Mouse (Mus musculus) kidney, embryonic 14.5 days (tissue): ENCODE measurements at regions not wholly inside any gene's neighbourhood (a gene's known extent, or its start where the extent isn't known, plus 50 kb on each side); places are given as distances from the start of the nearest gene placed in this dataset.

Experiments used
- ATAC-seq: fragments of 200-750 bp; cut with Nextera tagmentation; 2 replicates; pipeline ENCODE4 v1.8.0; 2017; ENCODE audit warnings: moderate number of reproducible peaks, mild to moderate bottlenecking, moderate TSS enrichment, moderate library complexity; ENCODE audit not compliant: low FRiP score, low TSS enrichment
- H3K27ac ChIP-seq: fragments of 300-500 bp; sonication (generic); 2 replicates; pipeline ENCODE4 v1.5.1; 2014; ENCODE audit warnings: low read depth, mild to moderate bottlenecking, low read length, moderate library complexity, mixed read lengths
- H3K27me3 ChIP-seq: fragments of 300-500 bp; sonication (generic); 2 replicates; pipeline ENCODE4 v1.6.1; 2014; ENCODE audit warnings: mild to moderate bottlenecking, low read length; ENCODE audit not compliant: control insufficient read depth, insufficient read depth
- H3K36me3 ChIP-seq: fragments of 300-500 bp; sonication (generic); 2 replicates; pipeline ENCODE4 v1.6.1; 2014; ENCODE audit warnings: low read length, mixed read lengths; ENCODE audit not compliant: control insufficient read depth, insufficient read depth
- H3K4me1 ChIP-seq: fragments of 300-500 bp; sonication (generic); 2 replicates; pipeline ENCODE4 v1.6.1; 2014; ENCODE audit warnings: low read length, mixed read lengths; ENCODE audit not compliant: control insufficient read depth, insufficient read depth
- H3K4me2 ChIP-seq: fragments of 300-500 bp; sonication (generic); replicated peaks from 2 replicates; pipeline ENCODE4 v1.6.1; 2014; ENCODE audit warnings: low read depth, mild to moderate bottlenecking, low read length
- H3K4me3 ChIP-seq: fragments of 300-500 bp; sonication (generic); 2 replicates; pipeline ENCODE4 v1.5.1; 2014; ENCODE audit warnings: mild to moderate bottlenecking, low read length
- H3K9ac ChIP-seq: fragments of 300-500 bp; sonication (generic); 2 replicates; pipeline ENCODE4 v1.6.1; 2014; ENCODE audit warnings: low read depth, mild to moderate bottlenecking, low read length, moderate library complexity
- H3K9me3 ChIP-seq: fragments of 300-500 bp; sonication (generic); 2 replicates; pipeline ENCODE4 v1.6.1; 2016; ENCODE audit warnings: low read length; ENCODE audit not compliant: control insufficient read depth
- WGBS: fragments of 180-500 bp; shearing (Covaris S2); extraction: QIAGEN DNeasy Blood & Tissue Kit; methylation state at CpG from one replicate; pipeline ENCODE4 v1.1.7; 2014; 5-methylcytosine and 5-hydroxymethylcytosine counted together

GRCm38 (mm10) chr15:61656951-61657350 is 734.1 kb upstream of the A1bg start:
- H3K4me1 ChIP-seq, result no peaks in the 10 kb centered on the region
- H3K4me2 ChIP-seq, result no peak overlapping the region
- H3K9ac ChIP-seq, result no peak overlapping the region
- no peaks in the 10 kb centered on the region for H3K27me3 ChIP-seq
- H3K9me3 ChIP-seq, result no peaks in the 10 kb centered on the region
- no peak for ATAC-seq
- no peaks in the 10 kb centered on the region for H3K36me3 ChIP-seq
- H3K4me3 ChIP-seq, result no peak overlapping the region
- no peak overlapping the region for H3K27ac ChIP-seq

GRCm38 (mm10) chr15:61654846-61655245 is 732.0 kb upstream of the A1bg start:
- no peaks in the 10 kb centered on the region for H3K27me3 ChIP-seq
- no peak overlapping the region for H3K4me2 ChIP-seq
- H3K4me1 ChIP-seq, result no peaks in the 10 kb centered on the region
- H3K9me3 ChIP-seq, result no peaks in the 10 kb centered on the region
- no peak overlapping the region for H3K4me3 ChIP-seq
- 92% methylated on average over 1 of the region's 1 CpGs for WGBS
- no peak overlapping the region for H3K9ac ChIP-seq
- no peak overlapping the region for H3K27ac ChIP-seq
- no peak for ATAC-seq
- H3K36me3 ChIP-seq, result no peaks in the 10 kb centered on the region

GRCm38 (mm10) chr15:61653853-61654252 is 731.0 kb upstream of the A1bg start:
- no peaks in the 10 kb centered on the region for H3K9me3 ChIP-seq
- no peak overlapping the region for H3K4me2 ChIP-seq
- H3K4me3 ChIP-seq, result no peak overlapping the region
- H3K27me3 ChIP-seq, result no peaks in the 10 kb centered on the region
- no peaks in the 10 kb centered on the region for H3K36me3 ChIP-seq
- no peak overlapping the region for H3K27ac ChIP-seq
- no peak overlapping the region for H3K9ac ChIP-seq
- 76% methylated on average over 1 of the region's 1 CpGs for WGBS
- no peak for ATAC-seq
- H3K4me1 ChIP-seq, result no peaks in the 10 kb centered on the region

- no peak for ATAC-seq
- no peak overlapping the region for H3K9ac ChIP-seq
Measured at GRCm38 (mm10) chr15:61618638-61619500, 696.1 kb upstream of the A1bg start.

GRCm38 (mm10) chr15:61610662-61611061 is 687.9 kb upstream of the A1bg start:
- no peak for ATAC-seq
- 86% methylated on average over 3 of the region's 3 CpGs for WGBS
- Histone ChIP-seq H3K4me3 (no peak overlapping the region), H3K27me3 (no peaks in the 10 kb centered on the region), H3K9ac (no peak overlapping the region), H3K27ac (no peak overlapping the region), H3K4me2 (no peak overlapping the region), H3K9me3 (no peaks in the 10 kb centered on the region), H3K36me3 (no peaks in the 10 kb centered on the region), H3K4me1 (no peaks in the 10 kb centered on the region)

More at GRCm38 (mm10) chr15:61618638-61619500, 696.1 kb upstream of the A1bg start:
- WGBS, result 63% methylated on average over 8 of the region's 8 CpGs
- Histone ChIP-seq H3K4me1 (no peaks in the 10 kb centered on the region), H3K27me3 (no peaks in the 10 kb centered on the region), H3K9me3 (no peaks in the 10 kb centered on the region), H3K4me2 (no peak overlapping the region), H3K4me3 (no peak overlapping the region), H3K36me3 (no peaks in the 10 kb centered on the region), H3K27ac (no peak overlapping the region)

GRCm38 (mm10) chr15:61609656-61610055 is 686.8 kb upstream of the A1bg start:
- H3K36me3 ChIP-seq, result no peaks in the 10 kb centered on the region
- no peaks in the 10 kb centered on the region for H3K27me3 ChIP-seq
- no peak for ATAC-seq
- H3K9me3 ChIP-seq, result no peaks in the 10 kb centered on the region
- no peak overlapping the region for H3K4me3 ChIP-seq
- H3K4me1 ChIP-seq, result no peaks in the 10 kb centered on the region
- H3K9ac ChIP-seq, result no peak overlapping the region
- 71% methylated on average over 6 of the region's 6 CpGs for WGBS
- no peak overlapping the region for H3K4me2 ChIP-seq
- H3K27ac ChIP-seq, result no peak overlapping the region

GRCm38 (mm10) chr15:61608301-61608731 is 685.5 kb upstream of the A1bg start:
- Histone ChIP-seq H3K27me3 (no peaks in the 10 kb centered on the region), H3K27ac (no peak overlapping the region), H3K36me3 (no peaks in the 10 kb centered on the region), H3K9me3 (no peaks in the 10 kb centered on the region), H3K9ac (no peak overlapping the region), H3K4me1 (no peaks in the 10 kb centered on the region), H3K4me3 (no peak overlapping the region), H3K4me2 (no peak overlapping the region)
- WGBS, result 67% methylated on average over 6 of the region's 6 CpGs
- ATAC-seq, result no peak

GRCm38 (mm10) chr15:61599734-61600133 is 676.9 kb upstream of the A1bg start:
- H3K9me3 ChIP-seq, result no peaks in the 10 kb centered on the region
- H3K4me3 ChIP-seq, result no peak overlapping the region
- H3K4me2 ChIP-seq, result no peak overlapping the region
- H3K36me3 ChIP-seq, result no peaks in the 10 kb centered on the region
- H3K27ac ChIP-seq, result no peak overlapping the region
- no peaks in the 10 kb centered on the region for H3K27me3 ChIP-seq
- ATAC-seq, result no peak
- WGBS, result 79% methylated on average over 6 of the region's 6 CpGs
- H3K9ac ChIP-seq, result no peak overlapping the region
- no peaks in the 10 kb centered on the region for H3K4me1 ChIP-seq

- Histone ChIP-seq H3K27me3 (no peaks in the 10 kb centered on the region), H3K27ac (no peak overlapping the region), H3K9me3 (no peaks in the 10 kb centered on the region), H3K36me3 (no peaks in the 10 kb centered on the region), H3K4me1 (no peaks in the 10 kb centered on the region), H3K4me3 (no peak overlapping the region), H3K9ac (no peak overlapping the region), H3K4me2 (no peak overlapping the region)
- 36% methylated on average over 4 of the region's 4 CpGs for WGBS
- ATAC-seq, result no peak
Measured at GRCm38 (mm10) chr15:61596318-61596717, 673.5 kb upstream of the A1bg start.
